Mouse (Mus musculus): ENCODE measurements around the gene Ccdc117. TPM values are rescaled to one million over a fixed set of nuclear protein-coding genes. Genes with fewer than 3 reads are reported as not detected.

Ccdc117 gene
- polyA plus RNA-seq, 1 experiment: 52.0 TPM

- Histone ChIP-seq H3K4me1 (ENCODE audit: control insufficient read depth, insufficient read depth, low read length) (peaks cover 5% of the 10 kb centered on the region), H3K4me3 (ENCODE audit: low read depth, low read length) (peak overlapping the region; percentile 25; the same call in 1 of the 2 replicates), H3K27ac (ENCODE audit: insufficient read depth, low read length) (peak overlapping the region; percentile 81), H3K9me3 (replicated peaks; ENCODE audit: control insufficient read depth, insufficient read depth, low read length, poor library complexity, severe bottlenecking) (no peaks in the 10 kb centered on the region), H3K36me3 (ENCODE audit: control insufficient read depth, insufficient read depth, low read length, poor library complexity, severe bottlenecking) (no peaks in the 10 kb centered on the region), H3K27me3 (ENCODE audit: control insufficient read depth, insufficient read depth, low read length, poor library complexity, severe bottlenecking) (no peaks in the 10 kb centered on the region), H3K9ac (ENCODE audit: low read depth, poor library complexity, severe bottlenecking) (peak overlapping the region; percentile 26; the same call in 1 of the 2 replicates)
- peak; percentile 58 for TF ChIP-seq CTCF (IDR thresholded peaks at IDR 0.05; ENCODE audit: low read depth, low read length)
- TF ChIP-seq POLR2A (IDR thresholded peaks at IDR 0.05; ENCODE audit: insufficient read depth, low read length): no peak
- TF ChIP-seq EP300 (IDR thresholded peaks at IDR 0.05; ENCODE audit: insufficient read depth, low read depth, low read length): no peak
Observed at GRCm38 (mm10) chr11:5496559-5497248, 45.3 kb downstream of the Ccdc117 start.

DNA sequence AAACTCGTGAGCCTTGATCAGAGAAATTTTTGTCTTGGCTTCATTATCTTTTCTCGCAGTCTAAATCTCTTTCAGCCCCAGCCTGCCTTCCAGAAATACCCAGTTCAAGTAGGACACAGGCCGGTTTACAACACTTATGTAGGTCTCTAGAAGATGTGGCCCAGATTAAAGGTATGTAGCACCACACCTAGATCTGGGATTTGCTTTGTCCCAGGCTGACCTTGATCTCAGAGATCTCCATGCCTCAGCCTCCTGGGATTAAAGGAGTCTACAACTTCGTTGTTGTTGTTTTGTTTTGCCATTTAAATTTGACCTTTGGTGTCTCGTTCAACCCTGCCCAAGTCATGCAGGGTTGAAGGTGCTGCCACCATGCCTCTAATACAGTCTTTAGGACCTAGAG lies 46.1 kb downstream of the Ccdc117 start:
- Histone ChIP-seq H3K27me3 (ENCODE audit: control insufficient read depth, insufficient read depth, low read length, poor library complexity, severe bottlenecking) (no peaks in the 10 kb centered on the region), H3K36me3 (ENCODE audit: control insufficient read depth, insufficient read depth, low read length, poor library complexity, severe bottlenecking) (no peaks in the 10 kb centered on the region), H3K9ac (ENCODE audit: low read depth, poor library complexity, severe bottlenecking) (peak overlapping the region; percentile 26; the same call in 1 of the 2 replicates), H3K4me3 (ENCODE audit: low read depth, low read length) (peak overlapping the region; percentile 25), H3K4me1 (ENCODE audit: control insufficient read depth, insufficient read depth, low read length) (peaks cover 5% of the 10 kb centered on the region), H3K9me3 (replicated peaks; ENCODE audit: control insufficient read depth, insufficient read depth, low read length, poor library complexity, severe bottlenecking) (no peaks in the 10 kb centered on the region), H3K27ac (ENCODE audit: insufficient read depth, low read length) (peak overlapping the region; percentile 81)
- TF ChIP-seq EP300 (IDR thresholded peaks at IDR 0.05; ENCODE audit: insufficient read depth, low read depth, low read length): 0 out of 2 replicates have a peak, but pooled peaks have one; percentile 11
- TF ChIP-seq CTCF (IDR thresholded peaks at IDR 0.05; ENCODE audit: low read depth, low read length): no peak
- TF ChIP-seq POLR2A (IDR thresholded peaks at IDR 0.05; ENCODE audit: insufficient read depth, low read length): no peak

DNA sequence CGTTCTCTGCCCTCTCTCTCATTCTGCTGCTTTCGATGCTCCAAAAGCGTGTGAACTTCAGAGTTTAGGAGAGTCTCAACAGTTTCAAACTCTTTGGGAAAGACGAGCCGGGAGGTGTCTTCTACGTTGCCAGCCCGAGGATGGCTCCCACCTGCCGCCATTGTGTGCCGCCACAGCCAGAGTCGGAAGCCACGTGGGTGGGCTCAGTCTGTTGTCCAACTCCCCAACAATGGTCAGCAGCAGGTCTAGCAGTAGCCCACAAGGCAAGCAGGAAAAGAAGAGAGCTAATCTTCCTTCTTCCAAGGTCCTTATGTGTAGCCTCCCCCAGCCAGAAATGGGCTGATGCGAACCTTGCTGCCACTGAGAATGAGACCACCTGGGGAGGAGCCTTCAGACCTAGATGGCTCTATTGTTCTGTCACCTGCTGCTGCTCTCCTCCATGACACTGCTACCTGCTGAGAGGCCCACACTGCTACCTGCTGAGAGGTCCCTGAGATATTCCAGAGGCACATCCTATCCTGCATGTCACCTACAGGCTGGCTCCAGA lies 46.6 kb downstream of the Ccdc117 start:
- Histone ChIP-seq H3K4me3 (ENCODE audit: low read depth, low read length) (peak overlapping the region; percentile 28), H3K36me3 (ENCODE audit: control insufficient read depth, insufficient read depth, low read length, poor library complexity, severe bottlenecking) (no peaks in the 10 kb centered on the region), H3K9ac (ENCODE audit: low read depth, poor library complexity, severe bottlenecking) (peak overlapping the region; percentile 56; the same call in 1 of the 2 replicates), H3K27me3 (ENCODE audit: control insufficient read depth, insufficient read depth, low read length, poor library complexity, severe bottlenecking) (no peaks in the 10 kb centered on the region), H3K27ac (ENCODE audit: insufficient read depth, low read length) (peak overlapping the region; percentile 81), H3K4me1 (ENCODE audit: control insufficient read depth, insufficient read depth, low read length) (peaks cover 5% of the 10 kb centered on the region), H3K9me3 (replicated peaks; ENCODE audit: control insufficient read depth, insufficient read depth, low read length, poor library complexity, severe bottlenecking) (no peaks in the 10 kb centered on the region)
- TF ChIP-seq CTCF (IDR thresholded peaks at IDR 0.05; ENCODE audit: low read depth, low read length) (no peak), EP300 (IDR thresholded peaks at IDR 0.05; ENCODE audit: insufficient read depth, low read depth, low read length) (peak; percentile 91)

DNA sequence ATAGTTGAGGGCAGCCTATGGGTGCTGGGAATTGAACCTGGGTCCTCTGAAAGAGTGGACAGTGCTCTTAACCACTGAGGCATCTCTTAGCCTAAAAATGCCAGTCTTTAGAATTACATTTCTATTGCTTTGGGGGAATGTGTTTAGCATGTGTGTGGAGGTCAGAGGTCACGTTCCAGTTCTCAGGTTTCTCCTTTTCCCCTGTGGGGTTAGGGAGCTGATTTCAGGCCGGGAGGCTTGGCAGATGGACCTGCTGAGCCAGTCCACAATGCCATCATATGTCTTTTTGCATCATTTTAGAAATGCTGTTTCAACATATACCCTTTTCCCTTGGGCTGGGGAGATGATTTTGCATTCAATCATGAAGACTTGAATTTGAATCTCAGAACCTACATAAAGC lies 48.1 kb downstream of the Ccdc117 start:
- no peaks in the 10 kb centered on the region for H3K36me3 ChIP-seq (ENCODE audit: control insufficient read depth, insufficient read depth, low read length, poor library complexity, severe bottlenecking)
- H3K4me1 ChIP-seq (ENCODE audit: control insufficient read depth, insufficient read depth, low read length): peaks cover 3% of the 10 kb centered on the region
- no peaks in the 10 kb centered on the region for H3K9me3 ChIP-seq (replicated peaks; ENCODE audit: control insufficient read depth, insufficient read depth, low read length, poor library complexity, severe bottlenecking)
- TF ChIP-seq POLR2A (IDR thresholded peaks at IDR 0.05; ENCODE audit: insufficient read depth, low read length) (no peak), CTCF (IDR thresholded peaks at IDR 0.05; ENCODE audit: low read depth, low read length) (no peak), EP300 (IDR thresholded peaks at IDR 0.05; ENCODE audit: insufficient read depth, low read depth, low read length) (peak; percentile 69; the same call in 1 of the 2 replicates)
- no peaks in the 10 kb centered on the region for H3K27me3 ChIP-seq (ENCODE audit: control insufficient read depth, insufficient read depth, low read length, poor library complexity, severe bottlenecking)
- no peak overlapping the region for H3K9ac ChIP-seq (ENCODE audit: low read depth, poor library complexity, severe bottlenecking)
- H3K27ac ChIP-seq (ENCODE audit: insufficient read depth, low read length): peak overlapping the region; percentile 10
- H3K4me3 ChIP-seq (ENCODE audit: low read depth, low read length): no peak overlapping the region

DNA sequence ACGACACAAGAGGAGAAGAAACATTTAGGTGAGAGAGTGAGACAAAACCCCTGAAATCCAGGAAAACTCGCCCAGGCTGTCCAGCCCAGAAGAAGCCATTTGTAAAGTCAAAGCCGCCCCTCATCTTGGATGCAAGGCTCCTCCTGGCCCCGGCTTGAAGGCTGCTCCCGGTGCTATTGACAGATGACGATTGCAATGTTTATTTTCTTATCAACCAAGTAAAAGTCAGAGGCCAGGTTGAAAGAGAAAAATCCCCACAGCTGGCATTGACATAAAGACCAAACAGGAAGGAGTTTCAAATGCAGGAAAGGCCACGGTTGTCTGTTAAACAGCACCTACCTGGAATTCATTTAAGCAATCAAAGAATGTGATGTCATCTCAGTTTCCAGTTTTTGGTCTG lies 50.1 kb downstream of the Ccdc117 start:
- TF ChIP-seq EP300 (IDR thresholded peaks at IDR 0.05; ENCODE audit: insufficient read depth, low read depth, low read length) (no peak), POLR2A (IDR thresholded peaks at IDR 0.05; ENCODE audit: insufficient read depth, low read length) (no peak), CTCF (IDR thresholded peaks at IDR 0.05; ENCODE audit: low read depth, low read length) (no peak)
- Histone ChIP-seq H3K4me3 (ENCODE audit: low read depth, low read length) (no peak overlapping the region), H3K27ac (ENCODE audit: insufficient read depth, low read length) (0 out of 2 replicates have a peak overlapping the region, but pooled peaks have one; percentile 20), H3K9ac (ENCODE audit: low read depth, poor library complexity, severe bottlenecking) (no peak overlapping the region), H3K9me3 (replicated peaks; ENCODE audit: control insufficient read depth, insufficient read depth, low read length, poor library complexity, severe bottlenecking) (no peaks in the 10 kb centered on the region), H3K36me3 (ENCODE audit: control insufficient read depth, insufficient read depth, low read length, poor library complexity, severe bottlenecking) (no peaks in the 10 kb centered on the region; the same call in 1 of the 2 replicates), H3K4me1 (ENCODE audit: control insufficient read depth, insufficient read depth, low read length) (peaks cover 3% of the 10 kb centered on the region), H3K27me3 (ENCODE audit: control insufficient read depth, insufficient read depth, low read length, poor library complexity, severe bottlenecking) (no peaks in the 10 kb centered on the region)
